Mouse (Mus musculus): Measurements from ENCODE around the gene Creb3l2. TPM values are rescaled to one million over a fixed set of nuclear protein-coding genes. Genes with fewer than 3 reads are reported as not detected.

The Creb3l2 gene
- total RNA-seq, 2 experiments from 2014 or later = 6.9 to 7.0 TPM

DNA sequence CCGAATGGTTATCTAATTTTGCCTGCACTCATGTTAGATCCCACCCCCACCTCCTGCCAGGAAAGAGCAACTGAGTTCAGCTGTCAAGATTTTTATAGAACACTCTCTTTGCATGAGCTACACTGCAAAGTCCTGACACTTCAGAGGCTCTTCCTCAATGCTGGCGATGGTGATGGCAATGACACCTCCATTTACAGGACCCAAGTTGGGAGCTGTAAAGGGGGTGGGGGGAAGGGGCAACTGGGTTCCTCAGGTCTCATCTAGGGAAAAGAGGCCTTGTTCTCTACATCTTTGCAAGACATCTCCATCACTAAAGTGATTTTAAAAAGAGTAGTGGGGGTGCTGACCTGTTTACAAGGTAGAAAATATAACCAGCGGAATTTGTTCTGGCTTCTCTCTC is 112.6 kb downstream of the Creb3l2 start:
- DNase-seq (ENCODE audit: low spot score in 2 of 2) = no peak

DNA sequence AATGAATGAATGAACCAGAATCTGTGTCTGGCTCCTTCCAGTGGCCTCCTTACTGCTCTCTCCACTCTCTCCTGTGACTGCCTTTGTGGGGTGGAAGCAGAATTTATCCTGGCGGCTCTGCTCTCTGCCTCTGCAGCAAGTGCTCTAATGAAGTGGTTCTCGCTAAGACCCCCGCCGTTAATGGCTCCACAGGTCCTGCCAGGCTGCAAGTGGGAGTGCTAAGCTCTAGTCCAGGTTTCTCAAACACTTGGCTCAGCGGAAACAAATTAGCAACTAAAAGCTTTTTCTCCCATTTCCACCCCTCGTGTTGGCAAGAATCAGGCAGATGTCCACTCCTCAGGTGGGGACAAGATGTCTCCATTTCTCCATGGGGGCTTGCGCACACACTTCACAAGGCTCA is 113.3 kb downstream of the Creb3l2 start:
- no peak for DNase-seq (ENCODE audit: low spot score in 2 of 2)

DNA sequence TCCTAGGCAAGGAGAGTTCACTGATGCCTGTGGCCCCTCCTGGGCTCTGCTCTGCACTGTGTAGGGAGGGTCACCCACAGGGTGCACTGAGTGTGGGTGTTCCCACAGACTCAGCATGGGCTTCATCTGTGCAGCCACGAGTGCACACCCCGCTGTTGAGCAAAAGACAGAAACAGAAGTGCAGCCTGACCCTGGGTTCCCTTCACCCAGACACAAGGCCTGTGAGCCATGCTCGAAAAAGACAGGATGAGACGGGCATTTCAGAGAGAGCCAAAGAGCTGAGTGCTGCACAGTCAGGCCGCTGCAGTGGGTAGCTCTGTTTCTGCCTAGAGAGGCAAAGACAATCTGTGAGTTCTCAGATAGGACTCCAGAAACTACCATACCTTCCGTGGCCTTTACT is 114.4 kb downstream of the Creb3l2 start:
- no peak for DNase-seq (ENCODE audit: low spot score in 2 of 2)

DNA sequence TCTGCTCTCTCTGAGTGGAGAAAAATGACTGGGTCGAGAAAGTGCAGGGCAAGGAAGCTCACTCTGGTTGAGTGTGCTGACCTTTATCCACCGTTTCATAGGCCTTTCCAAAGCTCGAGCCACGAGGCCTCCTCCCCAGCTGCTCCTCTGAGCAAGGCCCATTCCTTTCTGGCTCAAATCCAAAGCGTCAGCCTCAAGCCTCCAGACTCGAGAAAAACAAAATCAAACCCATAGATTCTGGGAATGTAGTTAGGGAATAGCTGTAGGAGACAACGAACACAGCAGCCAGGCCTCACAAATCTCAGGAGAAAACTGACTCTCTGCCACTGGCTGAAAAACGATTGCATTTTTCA is 115.4 kb downstream of the Creb3l2 start:
- DNase-seq (ENCODE audit: low spot score in 2 of 2) = no peak

DNA sequence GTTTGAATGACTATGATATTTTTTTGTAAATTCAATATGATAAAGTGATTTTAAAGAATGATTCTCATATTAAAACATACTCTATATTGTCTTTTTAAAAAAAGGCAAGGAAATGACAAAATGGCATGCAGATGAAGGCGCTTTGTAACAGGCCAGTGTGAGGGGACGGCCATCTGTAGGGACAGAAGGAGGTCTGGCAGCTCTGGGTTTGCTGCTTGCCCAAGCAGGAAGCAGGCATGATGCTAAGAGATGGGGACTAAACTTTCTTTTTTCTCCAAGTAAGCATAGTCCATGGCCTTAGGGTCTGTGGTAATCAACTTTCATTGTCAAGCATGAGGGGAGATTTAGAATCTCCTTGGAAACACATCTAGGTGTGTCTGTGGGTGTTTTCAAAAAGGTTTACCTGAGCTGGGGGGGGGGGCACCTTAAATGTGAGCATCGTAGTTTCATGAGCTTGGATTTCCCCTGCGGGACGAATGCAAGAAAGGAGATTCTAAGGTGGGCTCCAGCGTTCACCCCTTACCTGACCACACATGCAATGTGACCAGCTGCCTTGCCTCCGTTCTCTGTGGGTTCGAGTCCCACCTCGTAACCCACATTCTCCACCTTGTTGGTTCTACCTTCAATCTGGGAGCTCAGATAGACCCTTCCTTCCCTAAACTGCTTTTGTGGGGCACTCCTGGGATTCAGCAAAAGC is 115.9 kb downstream of the Creb3l2 start:
- DNase-seq (ENCODE audit: low spot score in 2 of 2) = no peak

DNA sequence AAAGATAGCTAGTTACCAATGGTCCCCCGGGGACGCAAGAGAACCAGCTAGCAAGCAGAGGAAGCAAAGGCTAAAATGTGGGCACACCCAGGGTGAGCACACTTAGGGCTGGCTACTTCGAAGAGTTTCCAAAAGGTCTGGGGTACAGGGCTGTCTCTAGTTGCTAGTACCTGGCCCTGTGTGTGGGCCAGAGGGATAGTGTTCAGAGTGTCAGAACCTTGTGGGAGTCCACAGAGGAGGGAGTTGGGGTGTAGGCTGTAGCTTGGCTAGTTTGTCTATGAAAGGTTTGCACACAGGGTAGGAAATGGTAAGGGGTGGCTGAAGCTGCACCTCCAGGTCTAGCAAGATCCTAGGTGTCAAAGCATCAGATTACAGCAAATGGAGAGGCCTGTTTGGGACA is 116.9 kb downstream of the Creb3l2 start:
- DNase-seq (ENCODE audit: low spot score in 2 of 2) = no peak

DNA sequence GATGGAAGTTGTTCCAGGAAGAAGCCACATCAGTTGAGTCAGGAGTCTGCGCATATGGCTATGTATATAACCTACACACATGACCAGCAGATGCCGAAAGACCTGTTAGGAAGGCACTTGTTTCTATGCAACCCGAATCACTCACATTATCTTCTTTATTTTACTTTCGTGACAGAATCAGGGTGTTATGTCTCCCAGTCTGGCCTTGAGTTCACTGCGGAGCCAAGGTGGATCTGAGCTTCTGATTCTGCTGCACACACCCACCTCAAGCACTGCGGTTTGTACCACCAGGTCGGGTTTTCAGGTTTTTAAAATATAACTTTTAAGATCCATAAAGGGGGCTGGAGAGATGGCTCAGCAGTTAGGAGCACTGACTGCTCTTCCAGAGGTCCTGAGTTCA is 119.3 kb downstream of the Creb3l2 start:
- DNase-seq (ENCODE audit: low spot score in 2 of 2) = no peak

DNA sequence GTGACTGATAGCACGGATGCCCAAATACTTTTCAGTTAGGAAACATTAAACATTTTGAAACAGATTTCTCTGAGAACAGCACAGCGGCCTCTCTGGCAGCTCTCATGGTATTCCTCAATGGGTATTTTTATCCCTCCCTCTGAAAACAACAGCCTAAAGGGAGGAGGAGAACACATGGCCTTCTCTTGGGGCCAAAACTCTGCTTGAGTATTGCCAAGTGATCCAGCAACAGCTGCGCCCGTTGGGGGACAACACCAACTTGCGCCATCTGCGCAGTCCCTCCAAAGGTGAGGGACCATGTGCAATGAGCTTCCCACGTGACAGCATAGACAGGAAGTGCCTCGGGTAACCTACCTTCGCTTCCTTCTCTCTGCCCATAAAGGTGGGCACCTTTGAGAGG is 119.9 kb downstream of the Creb3l2 start:
- DNase-seq (ENCODE audit: low spot score in 2 of 2) = peak; percentile 47 to 59

DNA sequence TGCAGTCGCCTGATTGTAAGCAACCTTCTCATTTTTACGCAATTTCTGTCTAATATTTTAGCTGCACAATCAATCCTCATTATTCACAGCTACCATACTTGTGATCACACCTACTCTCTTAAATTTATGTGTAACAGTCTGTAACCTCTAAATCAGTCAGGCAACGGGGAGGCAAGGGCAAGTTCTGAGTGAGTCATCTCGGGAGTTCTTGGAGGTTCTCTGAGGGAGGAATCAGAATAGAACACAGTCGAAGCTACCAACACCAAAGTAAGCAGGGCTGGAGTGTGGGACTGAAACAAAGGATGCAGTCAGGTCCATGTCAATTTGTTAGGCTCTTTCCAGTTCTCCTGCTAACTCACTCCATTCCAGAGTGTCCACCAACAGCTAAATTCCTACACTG is 124.0 kb downstream of the Creb3l2 start:
- peak in 1 of 2 experiments; percentile 31 for DNase-seq (ENCODE audit: low spot score in 2 of 2)

DNA sequence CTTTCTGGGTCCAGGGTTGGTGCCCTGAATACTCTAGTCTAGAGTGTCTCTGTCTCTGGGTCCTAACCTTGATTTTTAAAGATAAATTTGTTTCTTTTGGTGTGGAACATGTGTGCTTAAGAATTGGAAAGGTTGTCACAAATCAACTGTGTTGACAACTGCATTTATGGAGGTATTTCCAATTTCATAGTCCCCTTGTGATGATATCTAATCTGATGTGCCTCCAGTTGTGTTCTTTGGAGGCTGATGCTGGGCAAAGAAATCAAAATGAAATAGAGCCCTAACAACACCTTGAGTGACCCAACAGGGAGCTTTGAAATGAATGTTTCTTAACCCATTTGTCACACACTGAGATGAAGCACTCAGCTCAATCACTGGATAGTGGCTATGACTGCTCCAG is 126.5 kb downstream of the Creb3l2 start:
- DNase-seq (ENCODE audit: low spot score in 2 of 2) = no peak

DNA sequence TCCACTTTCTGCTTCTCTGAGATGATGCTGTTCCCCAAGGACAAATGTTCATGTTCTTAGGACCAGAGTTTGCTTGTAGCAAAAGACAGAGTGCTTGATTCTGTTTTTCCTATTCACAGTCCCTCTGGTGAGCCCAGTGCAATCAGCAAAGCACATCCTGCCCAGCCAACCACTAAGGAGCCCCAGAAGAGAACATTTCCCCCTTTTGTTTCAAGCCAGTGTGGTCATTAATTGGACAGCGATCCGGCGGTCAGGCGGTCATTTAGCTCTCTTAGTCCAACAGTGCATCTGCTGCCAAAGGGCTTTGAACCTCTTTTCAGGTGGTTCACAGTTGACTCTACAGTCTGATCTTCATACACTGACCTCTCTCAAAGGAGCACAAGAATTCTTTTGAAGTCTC is 131.3 kb downstream of the Creb3l2 start:
- DNase-seq (ENCODE audit: low spot score in 2 of 2) = no peak

DNA sequence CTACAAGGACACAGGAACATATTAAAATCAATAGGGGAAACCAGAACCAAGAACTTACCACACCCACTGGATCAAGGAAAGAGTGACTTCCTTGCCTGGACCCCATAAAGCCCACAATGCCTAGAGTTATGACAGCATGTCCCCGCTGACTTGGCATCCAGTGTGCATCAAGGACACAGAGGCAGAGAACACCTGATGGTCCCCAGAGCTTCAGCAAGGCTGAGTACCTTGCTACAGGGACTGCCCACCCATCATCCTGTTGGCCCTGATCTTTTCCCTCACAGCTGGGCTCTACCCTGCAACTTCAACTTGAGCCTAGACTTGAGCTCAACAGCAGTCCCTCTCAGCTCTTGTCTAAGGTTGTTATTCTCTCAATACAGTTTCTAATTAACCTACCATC is 135.3 kb downstream of the Creb3l2 start:
- DNase-seq (ENCODE audit: low spot score in 2 of 2) = no peak

DNA sequence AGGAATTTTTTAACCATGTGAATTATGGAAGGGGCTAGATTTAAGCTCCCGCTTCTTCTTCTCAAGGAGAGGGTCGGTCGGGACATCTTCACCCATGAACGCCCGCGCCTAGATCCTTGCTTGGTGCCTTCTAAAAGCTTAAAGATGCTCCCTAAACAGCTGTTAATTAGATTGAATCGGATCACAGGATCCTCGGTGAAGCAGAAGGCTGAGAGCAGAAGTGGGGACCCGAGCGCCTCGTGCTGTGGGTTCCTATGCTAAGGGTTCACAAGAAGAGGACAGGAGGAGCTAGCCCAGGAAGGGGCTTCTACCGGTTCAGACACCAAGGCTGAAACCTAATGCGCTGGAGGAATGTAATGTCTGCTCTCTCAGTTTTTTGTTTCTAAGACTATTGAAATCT is 141.5 kb downstream of the Creb3l2 start:
- no peak for DNase-seq (ENCODE audit: low spot score in 2 of 2)

DNA sequence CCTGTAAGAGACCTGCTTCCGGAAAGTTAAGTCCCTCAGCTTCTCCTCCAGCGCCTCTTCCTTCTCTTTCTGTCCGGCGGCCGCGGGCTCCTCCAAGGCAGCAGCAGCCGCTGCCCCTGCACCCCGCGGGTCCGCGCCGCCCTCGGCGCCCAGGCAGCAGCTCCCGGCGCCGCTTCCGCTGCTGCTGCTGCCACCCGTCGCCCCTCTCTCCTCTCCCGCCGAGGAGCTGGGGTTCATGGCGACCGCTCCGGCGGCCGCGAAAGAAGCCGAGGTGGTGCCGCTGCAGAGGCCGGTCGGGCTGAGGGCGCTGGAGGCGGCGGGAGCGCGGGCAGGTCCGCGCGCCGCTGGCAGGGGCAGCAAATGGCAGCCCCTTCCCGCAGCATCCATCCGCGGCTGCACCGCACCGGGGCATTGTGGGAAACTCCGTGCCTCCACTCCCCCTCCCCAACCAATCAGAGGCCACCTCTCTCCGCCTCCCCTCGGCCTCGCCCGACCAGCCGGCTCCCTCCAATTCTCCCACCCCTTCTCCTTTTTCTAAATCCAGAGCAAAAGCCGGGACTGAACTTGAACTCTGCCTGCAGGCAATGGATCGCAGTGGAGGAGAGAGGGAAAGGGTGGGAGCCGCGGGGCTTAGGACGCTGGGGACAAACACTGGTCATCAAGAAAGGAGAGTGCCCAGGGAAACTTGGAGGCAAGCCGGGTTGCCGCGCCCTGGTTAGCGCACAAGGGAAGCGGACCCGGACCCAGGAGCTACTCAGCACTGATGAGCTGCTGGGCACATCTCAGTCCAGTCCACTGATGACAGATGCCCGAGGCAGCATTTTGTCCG is 142.2 kb downstream of the Creb3l2 start, which contains the start of gene Dgki:
Gene Dgki (minus strand): TSS at position 623 of the 829 bp plus-strand sequence.
- peak; percentile 84 to 90 for DNase-seq (ENCODE audit: low spot score in 2 of 2)

DNA sequence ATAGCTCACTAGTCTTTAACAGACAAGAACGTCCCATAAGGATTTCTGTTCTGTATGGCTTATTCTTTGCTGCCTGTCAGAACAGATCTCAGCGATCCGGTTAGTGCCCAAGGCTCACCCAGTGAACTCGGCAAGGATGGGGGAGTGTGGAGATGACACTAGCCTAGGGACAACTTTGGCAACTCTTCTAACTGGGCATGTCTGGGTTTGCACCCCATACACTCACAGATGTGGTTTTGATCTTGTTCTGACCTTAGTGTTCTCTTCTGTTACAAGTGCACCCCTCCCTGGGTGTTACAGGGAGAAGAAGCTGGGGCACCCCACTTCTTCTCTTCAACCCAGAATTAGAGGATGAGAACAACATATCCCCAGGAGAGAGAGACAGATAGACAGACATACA is 143.0 kb downstream of the Creb3l2 start:
- no peak for DNase-seq (ENCODE audit: low spot score in 2 of 2)

DNA sequence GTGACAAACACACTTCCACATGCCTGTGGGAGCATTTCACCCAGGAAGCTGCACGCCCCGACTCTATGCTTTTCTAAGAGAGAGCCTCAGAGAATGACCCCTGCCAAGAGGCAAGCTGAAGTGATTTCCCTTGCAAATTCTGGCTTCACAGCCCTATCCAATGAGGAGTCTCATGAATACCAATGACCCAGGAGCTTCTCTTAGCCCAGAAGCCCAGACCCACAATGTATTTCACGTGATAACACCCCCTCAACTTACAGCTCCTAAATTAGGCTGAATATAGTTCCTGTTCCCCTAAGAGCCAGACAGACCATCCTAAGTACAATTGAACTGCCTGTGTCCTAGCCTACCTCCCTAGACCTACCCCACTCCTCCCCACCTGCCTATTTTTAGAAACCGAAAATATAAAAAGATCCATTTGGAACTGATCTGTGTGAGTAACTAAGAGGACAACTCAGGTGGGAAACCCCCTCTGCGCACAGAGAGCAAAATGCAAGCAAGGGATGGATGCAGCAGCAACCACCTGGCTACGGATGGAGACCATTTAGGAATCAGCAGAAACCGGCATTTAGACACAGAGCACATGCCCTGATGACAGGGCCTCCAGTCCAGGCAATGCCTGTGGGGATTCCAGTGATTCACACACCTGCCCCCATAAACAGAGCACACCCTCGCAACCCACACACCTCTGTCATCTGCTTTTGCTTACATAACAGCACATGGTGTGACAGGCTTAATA is 144.0 kb downstream of the Creb3l2 start:
- DNase-seq (ENCODE audit: low spot score in 2 of 2) = peak; percentile 51 to 56

DNA sequence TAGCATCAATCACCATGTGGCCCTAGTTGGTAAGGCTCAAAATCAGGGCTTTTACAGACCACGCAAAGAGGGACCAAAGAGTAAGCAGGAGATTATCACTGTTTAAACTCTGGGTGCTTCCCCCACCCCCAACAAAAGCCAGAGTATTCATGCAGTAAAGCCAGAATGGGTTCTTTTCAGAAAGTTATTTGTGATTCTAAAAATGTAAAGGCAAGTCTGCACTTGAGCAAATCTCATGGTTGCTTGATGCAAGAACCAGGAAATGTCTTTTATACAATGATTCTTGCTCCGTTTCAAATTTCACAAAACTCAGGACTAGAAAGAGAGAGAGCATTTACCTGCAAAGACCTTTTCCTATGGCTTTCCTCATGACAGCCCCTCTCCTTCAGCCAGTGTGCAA is 149.9 kb downstream of the Creb3l2 start:
- no peak for DNase-seq (ENCODE audit: low spot score in 2 of 2)

DNA sequence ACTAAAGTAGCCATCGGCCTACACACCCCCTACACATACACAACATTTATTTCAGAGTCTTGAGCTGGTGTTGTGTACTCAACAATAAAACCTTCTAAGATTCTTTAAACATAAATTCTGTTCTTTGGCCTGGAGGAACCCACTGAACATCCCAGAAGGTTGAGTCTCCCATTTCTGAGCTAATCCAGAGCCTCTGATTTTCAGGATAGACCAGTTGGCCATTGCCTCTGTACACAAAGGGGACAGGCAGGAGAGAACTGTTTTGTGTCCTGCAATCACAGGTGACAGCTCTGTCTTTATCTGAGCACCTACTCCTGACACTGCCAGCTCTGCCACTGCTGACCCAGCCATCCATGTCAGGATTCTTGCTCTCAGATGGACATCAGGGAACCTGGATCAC is 150.8 kb downstream of the Creb3l2 start:
- DNase-seq (ENCODE audit: low spot score in 2 of 2) = no peak

DNA sequence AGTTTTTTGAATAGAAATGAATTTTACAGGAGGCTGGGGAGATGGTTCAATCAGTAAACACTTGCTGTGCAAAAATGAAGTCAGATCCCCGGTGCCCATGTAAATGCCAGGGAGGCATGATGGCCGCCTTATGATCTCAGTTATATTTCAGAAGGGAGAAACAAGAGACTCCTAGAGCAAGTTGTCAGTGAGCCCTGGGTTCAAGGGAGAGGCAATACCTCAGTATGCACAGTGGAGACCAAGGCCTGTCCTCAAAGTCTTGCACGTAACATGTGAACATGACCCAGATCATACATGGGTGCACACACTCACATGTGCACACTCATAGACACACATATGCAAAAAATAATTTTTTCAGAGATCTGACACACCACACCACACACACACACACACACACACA is 151.3 kb downstream of the Creb3l2 start:
- DNase-seq (ENCODE audit: low spot score in 2 of 2) = no peak

DNA sequence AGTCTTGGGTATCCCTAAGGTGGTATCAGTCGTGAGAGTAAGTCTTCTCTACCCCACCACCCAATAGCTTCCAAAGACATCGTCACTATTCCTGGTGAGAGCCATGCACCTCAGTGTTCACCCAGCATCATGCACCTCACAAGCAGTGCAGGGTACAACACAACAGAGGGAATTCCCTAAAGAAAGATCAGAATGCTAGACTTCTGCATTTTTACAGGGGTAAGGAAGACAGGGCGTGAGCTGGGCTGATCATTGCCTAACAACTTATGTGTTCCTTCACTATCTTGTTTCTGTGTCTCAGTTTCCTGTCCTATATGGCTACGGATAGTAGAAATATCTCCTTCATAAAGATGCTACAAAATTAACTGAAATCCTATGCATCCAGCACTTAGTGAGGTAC is 155.8 kb downstream of the Creb3l2 start:
- no peak for DNase-seq (ENCODE audit: low spot score in 2 of 2)

DNA sequence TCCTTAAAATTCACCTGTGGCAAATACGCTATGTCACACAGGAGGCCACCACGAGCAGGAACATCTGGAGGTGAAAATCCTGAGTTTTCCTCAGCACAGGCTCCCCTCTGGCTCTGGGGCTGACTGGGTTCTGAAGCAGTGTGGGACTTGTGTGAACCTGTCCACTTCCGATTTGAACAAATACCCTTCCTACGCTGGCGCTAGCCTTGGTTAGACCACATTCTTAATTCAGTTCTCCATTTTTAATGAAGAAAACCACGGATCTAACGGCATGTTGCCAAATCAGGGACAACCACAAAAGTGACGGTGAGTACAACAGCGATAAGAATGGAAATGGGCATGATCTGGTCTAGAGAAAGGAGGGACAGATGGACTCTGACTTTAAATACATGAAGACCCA is 157.1 kb downstream of the Creb3l2 start:
- DNase-seq (ENCODE audit: low spot score in 2 of 2) = no peak

DNA sequence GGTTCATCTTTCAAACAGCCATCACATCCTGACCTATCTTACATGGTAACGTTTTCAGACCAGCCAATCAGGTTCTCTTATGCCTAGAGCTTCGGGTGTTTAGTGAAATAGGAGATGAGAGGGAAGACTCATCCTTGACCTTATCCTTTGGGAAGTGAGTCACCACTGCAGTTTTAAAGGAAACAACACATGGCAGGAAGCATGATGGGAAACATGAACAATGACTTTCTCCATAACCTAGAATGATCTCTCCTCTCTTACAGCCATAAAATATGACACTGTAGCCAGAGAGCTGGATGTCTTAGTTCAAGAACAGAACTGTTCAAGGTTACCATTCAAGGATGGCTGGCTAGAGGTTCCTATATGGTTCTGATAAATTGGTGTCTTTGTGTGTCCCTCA is 158.6 kb downstream of the Creb3l2 start:
- DNase-seq (ENCODE audit: low spot score in 2 of 2) = no peak
